Mouse (Mus musculus): ENCODE data around the gene Nrde2. TPM values are rescaled to one million over a fixed set of nuclear protein-coding genes. Genes with fewer than 3 reads are reported as not detected.

The Nrde2 gene
- polyA plus RNA-seq, 1 experiment from 2014 or later = 12.0 TPM

DNA sequence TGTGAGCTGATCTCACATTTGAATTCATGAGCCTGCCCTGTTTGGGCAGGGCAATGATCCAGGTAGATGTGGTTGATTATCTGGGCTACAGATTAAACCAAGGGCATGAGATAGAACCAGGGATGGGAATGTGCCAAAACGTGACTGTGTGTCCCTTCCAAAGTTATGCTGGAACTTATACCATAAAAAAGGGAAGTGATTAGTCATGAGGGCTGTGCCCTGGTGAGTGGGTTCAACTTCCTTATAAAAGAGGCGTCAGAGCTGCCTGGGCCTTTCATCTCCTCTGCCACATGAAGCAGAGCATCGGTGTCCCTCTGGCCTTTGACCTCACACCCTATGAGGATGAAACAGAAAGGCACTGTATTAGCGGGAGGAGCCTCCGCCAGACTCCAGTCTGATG, 24.5 kb upstream of the Nrde2 start:
- WGBS = 65% methylated on average over 5 of the region's 5 CpGs
- DNase-seq (ENCODE audit: low spot score) = no peak
- Histone ChIP-seq H3K36me3 (replicated peaks; ENCODE audit: control insufficient read depth, insufficient read depth) (no peaks in the 10 kb centered on the region), H3K4me3 (replicated peaks; ENCODE audit: low read length) (no peak overlapping the region), H3K9ac (no peak overlapping the region), H3K27ac (no peak overlapping the region), H3K27me3 (ENCODE audit: control insufficient read depth, insufficient read depth, low read length) (no peaks in the 10 kb centered on the region), H3K9me3 (ENCODE audit: control insufficient read depth, low read length) (no peaks in the 10 kb centered on the region), H3K4me2 (replicated peaks) (no peak overlapping the region), H3K4me1 (replicated peaks; ENCODE audit: control insufficient read depth, insufficient read depth, low read length) (0 out of 2 replicates have a peak, but pooled peaks cover 12% of the 10 kb centered on the region)
- ATAC-seq (ENCODE audit: low FRiP score) = no peak

DNA sequence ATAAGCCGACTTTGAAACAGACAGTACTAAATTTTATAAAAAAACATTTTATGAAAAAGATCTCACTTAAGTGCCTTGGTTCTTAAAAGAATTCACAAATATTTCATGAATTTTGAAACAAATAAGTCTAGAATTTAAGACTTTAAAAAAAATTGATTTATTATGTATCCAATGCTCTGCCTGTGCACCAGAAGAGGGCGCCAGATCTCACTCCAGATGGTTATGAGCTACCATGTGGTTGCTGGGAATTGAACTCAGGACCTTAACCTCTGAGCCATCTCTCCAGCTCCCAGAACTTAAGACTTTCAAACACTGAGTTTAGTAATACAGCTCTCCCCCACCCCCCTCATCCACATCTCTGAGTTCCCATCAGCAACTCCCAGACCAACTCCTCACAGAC, 23.2 kb upstream of the Nrde2 start:
- Histone ChIP-seq H3K27ac (no peak overlapping the region), H3K4me3 (replicated peaks; ENCODE audit: low read length) (no peak overlapping the region), H3K9me3 (ENCODE audit: control insufficient read depth, low read length) (no peaks in the 10 kb centered on the region), H3K27me3 (ENCODE audit: control insufficient read depth, insufficient read depth, low read length) (no peaks in the 10 kb centered on the region), H3K4me2 (replicated peaks) (no peak overlapping the region), H3K4me1 (replicated peaks; ENCODE audit: control insufficient read depth, insufficient read depth, low read length) (0 out of 2 replicates have a peak, but pooled peaks cover 12% of the 10 kb centered on the region), H3K9ac (no peak overlapping the region), H3K36me3 (replicated peaks; ENCODE audit: control insufficient read depth, insufficient read depth) (no peaks in the 10 kb centered on the region)
- ATAC-seq (ENCODE audit: low FRiP score) = no peak
- WGBS = 81% methylated on average over 2 of the region's 2 CpGs
- DNase-seq (ENCODE audit: low spot score) = no peak

DNA sequence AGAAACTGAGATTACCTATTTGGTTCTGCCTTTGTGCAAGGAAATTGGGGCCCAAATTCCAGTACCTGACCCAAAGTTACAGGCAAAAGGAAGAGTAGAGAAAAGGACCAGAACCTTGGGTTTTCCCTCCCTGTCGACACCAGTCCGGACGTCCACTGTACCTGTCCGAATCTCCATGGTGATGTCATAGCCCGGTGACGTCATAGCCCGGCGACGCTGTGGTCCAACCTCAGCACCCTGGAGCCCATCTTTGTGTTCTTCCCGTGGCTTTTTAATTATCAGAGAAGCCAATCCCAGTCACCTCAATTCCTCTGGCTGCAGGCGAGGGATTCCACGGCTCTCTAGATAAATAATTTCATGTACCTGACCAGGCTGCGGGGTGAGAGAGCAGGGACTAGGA, 21.3 kb upstream of the Nrde2 start:
- Histone ChIP-seq H3K4me3 (replicated peaks; ENCODE audit: low read length) (no peak overlapping the region), H3K27me3 (ENCODE audit: control insufficient read depth, insufficient read depth, low read length) (no peaks in the 10 kb centered on the region), H3K9me3 (ENCODE audit: control insufficient read depth, low read length) (no peaks in the 10 kb centered on the region), H3K27ac (no peak overlapping the region), H3K9ac (no peak overlapping the region), H3K36me3 (replicated peaks; ENCODE audit: control insufficient read depth, insufficient read depth) (no peaks in the 10 kb centered on the region), H3K4me2 (replicated peaks) (no peak overlapping the region), H3K4me1 (replicated peaks; ENCODE audit: control insufficient read depth, insufficient read depth, low read length) (peaks cover 12% of the 10 kb centered on the region)
- ATAC-seq (ENCODE audit: low FRiP score) (no peak), DNase-seq (ENCODE audit: low spot score) (no peak)
- 92% methylated on average over 13 of the region's 13 CpGs for WGBS

DNA sequence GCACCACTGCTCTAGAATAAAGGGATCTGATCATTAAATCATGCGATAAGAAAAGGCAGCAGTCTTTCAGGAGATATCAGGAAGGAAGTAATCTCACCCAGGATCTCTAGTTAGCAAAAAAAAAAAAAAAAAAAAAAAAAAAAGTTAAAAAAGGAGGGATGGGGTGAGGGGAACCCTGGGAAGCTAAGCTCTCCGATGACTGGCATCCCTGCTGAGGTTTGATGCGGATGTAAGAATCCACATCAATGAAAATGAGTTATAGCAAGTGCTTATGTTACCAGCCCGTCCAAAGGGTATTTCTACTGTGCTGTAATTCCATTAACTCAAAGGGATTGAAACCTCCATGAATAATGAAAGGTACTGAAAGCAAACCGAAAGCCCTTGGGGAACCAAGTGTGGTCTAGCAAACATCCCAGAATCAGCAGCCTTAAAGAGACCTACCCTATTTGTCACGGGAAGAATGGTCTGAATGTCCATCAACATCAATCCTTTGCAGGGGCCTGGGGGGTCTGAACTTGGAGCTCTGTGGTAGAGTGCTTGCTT, 19.5 kb upstream of the Nrde2 start:
- DNase-seq (ENCODE audit: low spot score) (no peak), ATAC-seq (ENCODE audit: low FRiP score) (no peak)
- Histone ChIP-seq H3K4me1 (replicated peaks; ENCODE audit: control insufficient read depth, insufficient read depth, low read length) (peaks cover 10% of the 10 kb centered on the region), H3K9ac (no peak overlapping the region), H3K9me3 (ENCODE audit: control insufficient read depth, low read length) (no peaks in the 10 kb centered on the region), H3K27me3 (ENCODE audit: control insufficient read depth, insufficient read depth, low read length) (no peaks in the 10 kb centered on the region), H3K4me2 (replicated peaks) (no peak overlapping the region), H3K36me3 (replicated peaks; ENCODE audit: control insufficient read depth, insufficient read depth) (no peaks in the 10 kb centered on the region), H3K4me3 (replicated peaks; ENCODE audit: low read length) (no peak overlapping the region), H3K27ac (no peak overlapping the region)
- WGBS = 35% methylated on average over 6 of the region's 6 CpGs

DNA sequence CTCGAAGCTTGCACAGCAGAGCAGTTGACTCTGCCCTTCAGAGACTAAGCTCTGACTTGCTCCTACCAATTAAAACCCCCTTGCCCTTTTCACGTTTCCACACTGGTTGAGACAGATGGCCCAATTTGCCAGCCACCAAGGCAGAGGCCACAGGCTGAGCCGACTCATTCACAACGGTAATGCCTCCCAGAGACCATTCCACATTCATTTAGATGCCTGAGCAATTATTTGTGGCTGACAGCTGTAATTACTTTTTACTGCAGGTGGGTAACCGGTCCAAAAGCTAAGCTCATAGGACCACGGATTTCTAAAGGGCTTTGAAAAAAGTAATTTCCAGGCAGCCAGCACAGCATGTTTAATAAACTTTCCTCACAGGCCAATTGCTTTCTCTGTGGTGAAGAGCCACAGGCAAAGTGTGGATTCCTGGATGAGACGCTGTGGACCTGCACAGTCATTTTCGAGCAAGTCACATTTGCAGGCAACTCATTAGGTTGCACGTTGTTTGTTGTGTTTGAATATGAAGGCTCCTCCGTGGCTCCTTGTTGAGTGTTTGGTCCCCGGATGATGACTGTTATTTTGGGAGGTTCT, 17.1 kb upstream of the Nrde2 start:
- 41% methylated on average over 11 of the region's 11 CpGs for WGBS
- ATAC-seq (ENCODE audit: low FRiP score) = peak; percentile 72
- Histone ChIP-seq H3K36me3 (replicated peaks; ENCODE audit: control insufficient read depth, insufficient read depth) (no peaks in the 10 kb centered on the region), H3K4me1 (replicated peaks; ENCODE audit: control insufficient read depth, insufficient read depth, low read length) (peaks cover 10% of the 10 kb centered on the region), H3K27ac (peak overlapping the region; percentile 27; the same call in 1 of the 2 replicates), H3K4me2 (replicated peaks) (no peak overlapping the region), H3K9me3 (ENCODE audit: control insufficient read depth, low read length) (no peaks in the 10 kb centered on the region), H3K4me3 (replicated peaks; ENCODE audit: low read length) (no peak overlapping the region), H3K9ac (no peak overlapping the region), H3K27me3 (ENCODE audit: control insufficient read depth, insufficient read depth, low read length) (no peaks in the 10 kb centered on the region)
- peak; percentile 52 for DNase-seq (ENCODE audit: low spot score)

DNA sequence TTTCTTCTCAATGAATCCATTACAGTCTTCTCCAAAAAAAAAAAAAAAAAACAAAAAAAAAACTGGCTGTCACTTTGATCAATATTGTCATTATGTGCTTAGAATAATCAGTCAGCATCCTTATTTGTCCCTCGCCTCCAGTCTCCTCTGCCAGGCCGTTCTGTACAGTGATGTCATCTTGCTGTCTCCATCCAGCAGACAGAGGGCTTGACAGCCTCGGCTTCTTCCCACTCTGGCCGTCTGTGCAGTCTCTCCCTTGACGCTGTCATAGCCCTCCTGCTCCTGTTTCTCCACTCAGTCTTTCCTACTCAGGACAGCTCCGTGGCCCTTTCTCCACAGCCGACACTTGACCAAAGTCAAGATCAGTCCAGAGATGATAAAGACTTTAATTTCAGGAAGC, 13.0 kb upstream of the Nrde2 start:
- no peak for ATAC-seq (ENCODE audit: low FRiP score)
- Histone ChIP-seq H3K4me1 (replicated peaks; ENCODE audit: control insufficient read depth, insufficient read depth, low read length) (peaks cover 20% of the 10 kb centered on the region), H3K4me2 (replicated peaks) (no peak overlapping the region), H3K27me3 (ENCODE audit: control insufficient read depth, insufficient read depth, low read length) (no peaks in the 10 kb centered on the region), H3K36me3 (replicated peaks; ENCODE audit: control insufficient read depth, insufficient read depth) (no peaks in the 10 kb centered on the region), H3K9ac (no peak overlapping the region), H3K4me3 (replicated peaks; ENCODE audit: low read length) (no peak overlapping the region), H3K27ac (no peak overlapping the region), H3K9me3 (ENCODE audit: control insufficient read depth, low read length) (no peaks in the 10 kb centered on the region)
- 72% methylated on average over 7 of the region's 7 CpGs for WGBS
- DNase-seq (ENCODE audit: low spot score) = no peak

DNA sequence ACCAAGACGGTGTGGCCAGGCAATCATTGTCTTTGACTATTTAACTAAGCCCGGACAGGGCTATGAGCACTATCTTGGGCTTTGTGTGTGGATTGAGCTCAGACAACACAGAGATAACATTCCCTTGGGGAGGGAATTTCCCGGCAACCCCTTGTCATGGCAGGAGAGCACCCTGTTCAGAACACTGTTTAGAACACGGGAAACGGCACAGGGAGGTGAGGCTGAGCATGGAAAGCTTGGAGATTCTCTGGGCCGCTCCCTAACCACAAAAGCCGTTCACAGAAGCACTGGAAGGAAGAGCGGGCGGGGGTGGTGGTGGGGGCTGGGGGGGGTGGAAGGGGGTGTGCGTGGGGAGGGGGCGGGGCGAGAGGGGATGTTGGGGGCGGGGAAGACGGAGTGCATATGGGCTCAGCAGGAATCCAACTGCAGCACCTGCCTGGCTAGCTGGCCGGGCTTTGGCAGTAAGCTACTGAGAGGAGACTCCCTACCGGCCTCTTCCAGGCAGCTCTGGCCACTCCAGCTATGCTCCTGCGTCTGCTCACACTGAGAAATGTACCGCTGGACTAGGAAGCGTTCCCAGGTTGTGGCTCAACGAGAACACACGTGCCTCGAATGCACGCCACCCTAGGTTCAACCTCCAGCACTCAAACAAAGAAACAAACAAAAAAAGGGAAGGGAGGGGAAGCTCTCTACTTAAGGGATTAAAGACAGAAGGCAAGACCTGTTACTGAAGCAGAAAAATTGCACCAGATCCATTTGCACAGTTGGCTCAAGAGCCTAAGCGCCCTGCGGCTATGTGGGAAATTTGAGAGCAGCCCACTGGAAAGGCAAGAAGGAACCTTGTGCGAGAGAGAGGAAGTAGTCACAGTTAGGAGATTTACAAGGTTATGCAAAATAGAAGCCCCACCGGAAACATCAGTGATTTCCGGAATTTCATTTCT, 8.7 kb upstream of the Nrde2 start:
- Histone ChIP-seq H3K27me3 (ENCODE audit: control insufficient read depth, insufficient read depth, low read length) (no peaks in the 10 kb centered on the region), H3K36me3 (replicated peaks; ENCODE audit: control insufficient read depth, insufficient read depth) (no peaks in the 10 kb centered on the region), H3K27ac (peak overlapping the region; percentile 86), H3K4me2 (replicated peaks) (peak overlapping the region; percentile 55), H3K4me1 (replicated peaks; ENCODE audit: control insufficient read depth, insufficient read depth, low read length) (peaks cover 10% of the 10 kb centered on the region; the same call in 1 of the 2 replicates), H3K4me3 (replicated peaks; ENCODE audit: low read length) (peak overlapping the region; percentile 21), H3K9ac (peak overlapping the region; percentile 51), H3K9me3 (ENCODE audit: control insufficient read depth, low read length) (no peaks in the 10 kb centered on the region)
- DNase-seq (ENCODE audit: low spot score) (peak; percentile 60), ATAC-seq (ENCODE audit: low FRiP score) (peak; percentile 78)
- WGBS = 11% methylated on average over 25 of the region's 28 CpGs

DNA sequence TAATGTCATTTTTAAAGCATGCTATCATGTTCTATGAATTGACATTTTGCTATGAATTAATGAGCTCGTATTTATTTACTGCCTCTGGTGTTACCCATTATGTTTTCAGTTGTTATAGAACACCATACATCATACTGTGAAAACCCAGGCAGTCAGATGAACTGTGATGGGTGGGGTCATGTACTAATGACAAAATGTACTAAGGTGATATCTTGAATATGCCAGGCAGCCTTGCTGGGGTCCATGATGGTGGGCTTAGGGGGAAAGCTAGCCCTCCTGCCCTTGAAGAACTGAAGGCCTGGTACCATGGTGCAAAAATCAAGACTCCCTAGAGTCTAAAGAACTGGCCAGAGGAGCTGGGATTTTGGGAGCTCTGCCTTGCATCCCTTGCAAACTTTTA, 8.0 kb upstream of the Nrde2 start:
- Histone ChIP-seq H3K4me1 (replicated peaks; ENCODE audit: control insufficient read depth, insufficient read depth, low read length) (peaks cover 10% of the 10 kb centered on the region; the same call in 1 of the 2 replicates), H3K9ac (0 out of 2 replicates have a peak overlapping the region, but pooled peaks have one; percentile 51), H3K27ac (peak overlapping the region; percentile 86), H3K4me3 (replicated peaks; ENCODE audit: low read length) (no peak overlapping the region), H3K27me3 (ENCODE audit: control insufficient read depth, insufficient read depth, low read length) (no peaks in the 10 kb centered on the region), H3K36me3 (replicated peaks; ENCODE audit: control insufficient read depth, insufficient read depth) (no peaks in the 10 kb centered on the region), H3K9me3 (ENCODE audit: control insufficient read depth, low read length) (no peaks in the 10 kb centered on the region), H3K4me2 (replicated peaks) (peak overlapping the region; percentile 55)
- 71% methylated on average over 1 of the region's 1 CpGs for WGBS
- no peak for ATAC-seq (ENCODE audit: low FRiP score)
- DNase-seq (ENCODE audit: low spot score) = no peak

DNA sequence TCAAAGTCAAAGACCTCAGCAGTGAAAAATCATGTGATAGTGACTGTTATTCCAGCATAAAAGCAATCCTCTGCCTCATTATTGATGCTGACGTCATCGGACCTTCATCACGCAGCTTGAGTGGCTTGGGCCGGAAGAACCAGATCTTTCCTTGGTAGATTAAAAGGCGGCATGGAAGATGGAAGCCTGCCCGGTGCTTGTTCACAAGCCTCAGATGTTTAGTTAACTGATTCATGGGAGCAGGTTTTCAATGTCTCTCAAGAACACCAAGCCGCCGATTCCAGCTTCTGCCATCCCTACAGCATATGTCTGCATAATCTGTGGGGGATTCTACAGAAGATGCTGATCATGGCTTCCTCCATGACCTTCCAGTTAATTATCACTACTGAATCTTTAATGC, 7.5 kb upstream of the Nrde2 start:
- Histone ChIP-seq H3K27me3 (ENCODE audit: control insufficient read depth, insufficient read depth, low read length) (no peaks in the 10 kb centered on the region), H3K4me3 (replicated peaks; ENCODE audit: low read length) (no peak overlapping the region), H3K9ac (no peak overlapping the region), H3K4me1 (replicated peaks; ENCODE audit: control insufficient read depth, insufficient read depth, low read length) (peaks cover 10% of the 10 kb centered on the region; the same call in 1 of the 2 replicates), H3K4me2 (replicated peaks) (no peak overlapping the region), H3K9me3 (ENCODE audit: control insufficient read depth, low read length) (no peaks in the 10 kb centered on the region), H3K36me3 (replicated peaks; ENCODE audit: control insufficient read depth, insufficient read depth) (no peaks in the 10 kb centered on the region), H3K27ac (0 out of 2 replicates have a peak overlapping the region, but pooled peaks have one; percentile 14)
- peak; percentile 32 for DNase-seq (ENCODE audit: low spot score)
- ATAC-seq (ENCODE audit: low FRiP score) = no peak
- 64% methylated on average over 8 of the region's 8 CpGs for WGBS

Data from hindbrain, embryonic 14.5 days (tissue).